Mouse (Mus musculus): ENCODE data around the gene Dgkg. TPM values are rescaled to one million over a fixed set of nuclear protein-coding genes. Genes with fewer than 3 reads are reported as not detected.

Gene Dgkg
- polyA plus RNA-seq, 1 experiment from 2014 or later, result 3.5 TPM

DNA sequence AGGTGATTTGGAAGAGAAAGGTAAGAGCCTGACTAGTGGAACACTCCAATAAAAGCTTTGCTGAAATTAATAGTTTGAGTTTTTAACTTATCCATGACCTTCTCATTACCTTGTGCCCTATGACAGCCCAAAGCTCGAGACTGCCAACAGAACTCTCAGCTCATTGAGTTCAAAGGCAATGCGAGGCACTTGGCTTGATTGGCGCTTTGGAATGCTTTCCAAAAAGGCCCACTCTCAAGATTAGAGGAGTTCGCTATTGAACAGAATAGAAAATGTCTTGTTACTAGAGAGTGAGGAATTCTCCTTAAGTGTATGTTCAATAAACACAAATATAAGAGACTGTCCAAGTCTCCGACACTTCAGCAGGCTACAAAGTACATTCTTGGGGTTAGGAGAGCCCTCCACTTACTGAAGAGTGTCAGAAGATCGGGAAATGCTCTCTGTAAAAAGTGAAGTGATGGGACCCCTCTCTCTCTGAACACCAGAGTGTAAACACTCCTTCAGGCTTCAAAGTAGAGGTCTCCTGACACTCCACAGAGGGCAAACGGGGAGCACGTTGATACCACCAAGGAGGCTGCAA is 120.3 kb downstream of the Dgkg start:
- no peaks in the 10 kb centered on the region for H3K9me3 ChIP-seq (ENCODE audit: control insufficient read depth)
- H3K9ac ChIP-seq (ENCODE audit: low read depth, low read length), result no peak overlapping the region
- H3K27ac ChIP-seq (ENCODE audit: low read depth, low read length), result no peak overlapping the region
- TF ChIP-seq CTCF (IDR thresholded peaks at IDR 0.05; ENCODE audit: low read depth), result no peak
- no peaks in the 10 kb centered on the region for H3K27me3 ChIP-seq (replicated peaks; ENCODE audit: control insufficient read depth, insufficient read depth, low read length)
- ATAC-seq, result no peak
- H3K4me3 ChIP-seq (ENCODE audit: low read depth, low read length), result no peak overlapping the region
- no peak overlapping the region for H3K4me2 ChIP-seq (replicated peaks; ENCODE audit: low read depth)
- no peaks in the 10 kb centered on the region for H3K4me1 ChIP-seq (replicated peaks; ENCODE audit: control insufficient read depth, insufficient read depth, low read length)
- WGBS, result 69% methylated on average over 8 of the region's 8 CpGs
- no peaks in the 10 kb centered on the region for H3K36me3 ChIP-seq (ENCODE audit: control insufficient read depth, insufficient read depth)

DNA sequence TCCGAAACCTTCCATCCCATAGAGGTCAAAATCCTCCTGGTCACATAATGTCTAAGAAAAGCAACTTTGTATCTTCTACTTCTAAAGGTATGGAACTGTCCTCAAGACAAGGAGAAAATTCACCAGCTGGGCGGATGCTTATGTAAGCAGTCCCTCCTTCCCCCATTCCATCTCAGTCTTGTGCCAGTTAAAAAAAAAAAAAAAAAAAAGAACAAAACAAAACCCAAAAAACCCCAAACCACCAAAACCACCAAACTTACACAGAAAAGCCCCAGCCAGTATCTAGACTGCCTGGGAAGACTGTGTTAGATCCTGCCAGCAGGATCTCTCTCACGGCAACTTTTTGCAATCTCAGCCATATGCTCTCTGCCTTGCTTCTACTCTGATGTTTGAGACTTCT is 123.9 kb downstream of the Dgkg start:
- Histone ChIP-seq H3K9ac (ENCODE audit: low read depth, low read length) (no peak overlapping the region), H3K27me3 (replicated peaks; ENCODE audit: control insufficient read depth, insufficient read depth, low read length) (no peaks in the 10 kb centered on the region), H3K4me2 (replicated peaks; ENCODE audit: low read depth) (no peak overlapping the region), H3K9me3 (ENCODE audit: control insufficient read depth) (no peaks in the 10 kb centered on the region), H3K4me1 (replicated peaks; ENCODE audit: control insufficient read depth, insufficient read depth, low read length) (no peaks in the 10 kb centered on the region), H3K4me3 (ENCODE audit: low read depth, low read length) (no peak overlapping the region), H3K27ac (ENCODE audit: low read depth, low read length) (no peak overlapping the region), H3K36me3 (ENCODE audit: control insufficient read depth, insufficient read depth) (no peaks in the 10 kb centered on the region)
- no peak for ATAC-seq
- no peak for TF ChIP-seq CTCF (IDR thresholded peaks at IDR 0.05; ENCODE audit: low read depth)
- WGBS, result 81% methylated on average over 3 of the region's 3 CpGs

DNA sequence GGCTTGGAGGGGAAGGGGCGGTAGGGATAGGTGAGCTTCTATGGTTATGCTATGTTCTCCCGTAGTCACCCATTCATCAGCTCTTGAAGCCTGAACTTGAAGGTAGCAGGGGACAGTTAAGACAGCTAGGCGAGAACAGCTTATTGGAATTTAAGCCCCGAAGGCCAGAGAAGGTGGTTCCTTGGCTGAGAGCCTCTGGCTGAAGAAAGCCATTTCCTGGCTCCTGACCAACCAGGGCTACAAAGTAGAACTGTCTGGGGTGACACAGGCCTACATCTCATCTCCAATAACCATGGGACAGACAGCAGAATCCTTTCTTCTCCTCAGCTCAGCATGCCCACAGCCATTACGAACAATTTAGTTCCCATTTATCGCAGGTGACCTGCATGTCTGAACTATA is 125.2 kb downstream of the Dgkg start:
- 83% methylated on average over 6 of the region's 6 CpGs for WGBS
- Histone ChIP-seq H3K27me3 (replicated peaks; ENCODE audit: control insufficient read depth, insufficient read depth, low read length) (no peaks in the 10 kb centered on the region), H3K36me3 (ENCODE audit: control insufficient read depth, insufficient read depth) (no peaks in the 10 kb centered on the region), H3K27ac (ENCODE audit: low read depth, low read length) (no peak overlapping the region), H3K9me3 (ENCODE audit: control insufficient read depth) (no peaks in the 10 kb centered on the region), H3K4me1 (replicated peaks; ENCODE audit: control insufficient read depth, insufficient read depth, low read length) (no peaks in the 10 kb centered on the region), H3K4me3 (ENCODE audit: low read depth, low read length) (no peak overlapping the region), H3K9ac (ENCODE audit: low read depth, low read length) (no peak overlapping the region), H3K4me2 (replicated peaks; ENCODE audit: low read depth) (no peak overlapping the region)
- no peak for ATAC-seq
- TF ChIP-seq CTCF (IDR thresholded peaks at IDR 0.05; ENCODE audit: low read depth), result no peak

DNA sequence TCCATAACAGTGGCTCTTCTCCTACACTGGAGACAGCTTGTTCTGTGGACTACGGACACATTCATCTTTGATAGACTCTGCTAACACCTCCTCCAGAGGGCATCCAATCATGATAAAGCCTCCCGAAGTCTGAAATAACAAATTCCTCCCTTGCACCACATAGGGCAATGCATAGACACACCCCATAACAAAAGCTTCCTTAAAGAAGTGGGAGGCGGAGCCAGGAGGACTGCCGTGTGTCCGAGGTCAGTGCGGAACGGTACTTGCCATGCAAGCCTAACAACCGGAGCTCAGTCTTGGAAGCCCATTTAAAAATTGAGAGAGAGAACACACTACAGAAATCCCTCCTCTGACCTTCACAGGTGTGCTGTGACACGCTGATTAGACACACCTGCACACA is 126.0 kb downstream of the Dgkg start:
- no peak overlapping the region for H3K27ac ChIP-seq (ENCODE audit: low read depth, low read length)
- H3K9ac ChIP-seq (ENCODE audit: low read depth, low read length), result no peak overlapping the region
- H3K4me1 ChIP-seq (replicated peaks; ENCODE audit: control insufficient read depth, insufficient read depth, low read length), result no peaks in the 10 kb centered on the region
- ATAC-seq, result no peak
- H3K27me3 ChIP-seq (replicated peaks; ENCODE audit: control insufficient read depth, insufficient read depth, low read length), result no peaks in the 10 kb centered on the region
- no peaks in the 10 kb centered on the region for H3K9me3 ChIP-seq (ENCODE audit: control insufficient read depth)
- H3K36me3 ChIP-seq (ENCODE audit: control insufficient read depth, insufficient read depth), result no peaks in the 10 kb centered on the region
- H3K4me3 ChIP-seq (ENCODE audit: low read depth, low read length), result no peak overlapping the region
- no peak overlapping the region for H3K4me2 ChIP-seq (replicated peaks; ENCODE audit: low read depth)
- TF ChIP-seq CTCF (IDR thresholded peaks at IDR 0.05; ENCODE audit: low read depth), result no peak
- 53% methylated on average over 9 of the region's 9 CpGs for WGBS

DNA sequence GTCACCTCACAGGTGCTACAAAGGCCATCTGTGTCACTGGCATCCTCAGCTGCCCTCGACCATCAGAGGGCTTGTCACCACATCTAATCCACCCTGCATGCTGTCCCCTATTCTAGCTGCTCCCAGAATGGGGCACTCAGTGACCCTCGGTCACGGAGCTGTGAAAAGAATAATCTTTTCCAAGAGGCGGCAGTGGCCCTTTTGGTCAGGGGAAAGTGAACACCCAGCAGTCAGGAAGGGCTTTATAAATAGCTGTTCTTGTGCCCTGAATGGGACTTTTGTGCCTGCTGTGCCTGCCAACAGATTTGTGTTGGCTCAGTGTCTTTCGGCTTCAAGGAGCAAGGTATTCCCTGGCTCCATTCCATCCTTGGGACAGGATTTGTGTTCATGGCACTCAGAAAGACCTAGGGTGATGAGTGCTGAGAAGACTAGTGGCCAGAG is 129.5 kb downstream of the Dgkg start:
- WGBS, result 75% methylated on average over 5 of the region's 5 CpGs
- ATAC-seq, result no peak

DNA sequence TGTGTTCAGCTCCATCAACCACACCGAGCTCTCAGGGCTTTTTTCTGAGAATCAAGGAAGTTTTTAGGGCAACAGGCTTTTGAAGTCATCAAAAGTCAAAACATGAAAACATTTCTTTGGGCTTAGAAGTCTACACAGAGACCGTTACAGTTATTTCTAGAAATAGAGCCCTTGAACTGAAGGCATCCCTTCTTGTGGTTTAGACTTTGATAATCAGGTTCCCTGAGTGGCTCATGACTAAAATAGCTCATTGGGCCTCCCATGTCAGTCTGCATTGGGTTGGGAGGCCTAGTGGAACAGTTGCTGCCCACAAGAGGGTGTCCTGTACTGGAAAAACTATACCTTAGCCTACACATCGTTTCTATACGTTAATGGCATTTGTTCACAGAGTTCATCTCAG is 130.6 kb downstream of the Dgkg start:
- Histone ChIP-seq H3K4me1 (replicated peaks; ENCODE audit: control insufficient read depth, insufficient read depth, low read length) (no peaks in the 10 kb centered on the region), H3K4me2 (replicated peaks; ENCODE audit: low read depth) (no peak overlapping the region), H3K4me3 (ENCODE audit: low read depth, low read length) (no peak overlapping the region), H3K27me3 (replicated peaks; ENCODE audit: control insufficient read depth, insufficient read depth, low read length) (no peaks in the 10 kb centered on the region), H3K36me3 (ENCODE audit: control insufficient read depth, insufficient read depth) (no peaks in the 10 kb centered on the region), H3K9me3 (ENCODE audit: control insufficient read depth) (no peaks in the 10 kb centered on the region), H3K9ac (ENCODE audit: low read depth, low read length) (no peak overlapping the region), H3K27ac (ENCODE audit: low read depth, low read length) (no peak overlapping the region)
- no peak for TF ChIP-seq CTCF (IDR thresholded peaks at IDR 0.05; ENCODE audit: low read depth)
- WGBS, result 91% methylated on average over 4 of the region's 4 CpGs
- no peak for ATAC-seq

More for the DNA sequence above, 129.5 kb downstream of the Dgkg start:
- H3K27ac ChIP-seq (ENCODE audit: low read depth, low read length), result no peak overlapping the region
- TF ChIP-seq CTCF (IDR thresholded peaks at IDR 0.05; ENCODE audit: low read depth), result no peak
- H3K9me3 ChIP-seq (ENCODE audit: control insufficient read depth), result no peaks in the 10 kb centered on the region
- no peaks in the 10 kb centered on the region for H3K36me3 ChIP-seq (ENCODE audit: control insufficient read depth, insufficient read depth)
- no peak overlapping the region for H3K9ac ChIP-seq (ENCODE audit: low read depth, low read length)
- H3K27me3 ChIP-seq (replicated peaks; ENCODE audit: control insufficient read depth, insufficient read depth, low read length), result no peaks in the 10 kb centered on the region
- H3K4me3 ChIP-seq (ENCODE audit: low read depth, low read length), result no peak overlapping the region
- H3K4me1 ChIP-seq (replicated peaks; ENCODE audit: control insufficient read depth, insufficient read depth, low read length), result no peaks in the 10 kb centered on the region
- no peak overlapping the region for H3K4me2 ChIP-seq (replicated peaks; ENCODE audit: low read depth)

Measured in intestine, postnatal 0 days (tissue).